Mouse (Mus musculus): Measurements from ENCODE around the gene Cwc25.
A peak's percentile ranks its signal among the peaks of the same experiment; 100 is the strongest.

Cwc25 gene

DNA sequence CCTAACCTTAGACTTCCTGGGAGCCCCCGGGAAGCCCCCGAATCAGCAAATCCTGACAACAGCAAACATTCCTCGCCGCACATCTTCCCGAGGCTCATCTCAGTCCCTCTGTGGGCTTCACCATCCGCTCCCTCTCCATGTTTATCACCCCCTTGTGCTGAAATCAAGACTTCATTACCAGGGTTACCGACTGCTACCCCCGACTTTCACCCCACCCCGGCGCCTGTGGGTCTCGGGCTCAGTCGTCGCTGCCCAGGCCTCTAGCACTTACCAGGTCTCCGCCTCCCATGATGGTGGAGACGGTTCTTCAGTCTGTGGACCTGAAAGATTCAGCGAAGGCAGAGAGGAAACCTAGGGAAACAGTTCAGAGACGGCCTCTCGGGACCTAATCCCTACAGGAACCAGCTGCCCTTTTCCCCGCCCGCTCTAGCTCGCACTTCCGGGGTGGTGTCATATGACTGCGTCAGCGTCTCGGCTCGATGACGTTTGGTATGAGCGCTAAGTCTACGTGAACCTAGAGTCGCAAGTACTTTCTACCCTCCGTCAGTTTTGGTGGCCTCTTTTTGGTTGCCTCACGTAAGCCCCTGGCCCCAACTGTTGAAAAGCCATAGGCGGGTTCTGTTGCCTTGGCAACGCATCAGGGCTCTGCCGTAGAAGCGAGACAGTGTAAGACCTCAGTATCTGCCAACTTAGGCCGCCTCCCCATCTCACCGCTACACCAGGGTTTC, at the start of gene Cwc25:
Gene Cwc25 (minus strand): TSS at position 403 of the 728 bp plus-strand sequence.
- peak; percentile 96 to 99 for DNase-seq (ENCODE audit: low spot score in 2 of 2)

DNA sequence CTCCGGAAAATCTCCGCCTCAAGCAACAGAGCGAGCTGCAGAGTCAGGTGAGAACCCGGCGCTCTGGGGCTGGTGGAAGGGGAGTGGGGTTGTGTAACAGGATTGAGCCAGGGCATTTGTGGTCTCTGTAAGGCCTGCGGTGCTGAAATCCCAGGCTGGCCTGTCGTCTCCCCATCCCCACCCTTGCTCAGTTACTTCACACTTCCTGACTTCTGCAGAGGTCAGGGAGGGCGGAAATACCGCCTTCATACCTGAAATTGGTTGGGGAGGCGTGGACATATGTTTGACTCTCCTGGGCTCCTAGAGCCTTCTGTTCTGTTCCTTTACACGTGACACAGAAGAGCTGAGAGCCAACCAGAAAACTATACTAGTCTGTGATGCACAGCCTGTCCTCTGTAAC, 49.4 kb upstream of the Cwc25 start:
- no peak for DNase-seq (ENCODE audit: low spot score in 2 of 2)

GRCm38 (mm10) chr11:97813746-97814515, 47.6 kb upstream of the Cwc25 start:
- DNase-seq (ENCODE audit: low spot score in 2 of 2), result no peak

DNA sequence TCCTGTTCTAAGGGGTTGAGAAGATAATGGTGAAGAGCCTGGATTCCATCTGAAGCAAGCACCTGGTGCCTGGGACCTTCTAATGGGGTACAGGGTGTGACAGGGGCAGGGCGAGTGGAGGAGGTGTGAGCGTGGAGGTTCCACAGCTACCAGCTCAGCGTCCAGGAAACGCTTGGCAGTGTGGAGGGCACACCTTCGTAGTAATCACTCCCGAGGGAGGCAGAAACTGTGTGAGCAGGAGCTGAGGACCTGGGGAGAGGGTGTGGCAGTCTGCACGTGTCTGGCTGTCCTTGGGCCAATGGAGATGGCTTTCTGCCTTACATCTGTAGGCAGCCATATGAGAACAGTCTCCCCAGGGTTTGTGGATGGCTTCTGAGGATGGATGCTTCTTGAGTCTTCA, 46.7 kb upstream of the Cwc25 start:
- no peak for DNase-seq (ENCODE audit: low spot score in 2 of 2)

DNA sequence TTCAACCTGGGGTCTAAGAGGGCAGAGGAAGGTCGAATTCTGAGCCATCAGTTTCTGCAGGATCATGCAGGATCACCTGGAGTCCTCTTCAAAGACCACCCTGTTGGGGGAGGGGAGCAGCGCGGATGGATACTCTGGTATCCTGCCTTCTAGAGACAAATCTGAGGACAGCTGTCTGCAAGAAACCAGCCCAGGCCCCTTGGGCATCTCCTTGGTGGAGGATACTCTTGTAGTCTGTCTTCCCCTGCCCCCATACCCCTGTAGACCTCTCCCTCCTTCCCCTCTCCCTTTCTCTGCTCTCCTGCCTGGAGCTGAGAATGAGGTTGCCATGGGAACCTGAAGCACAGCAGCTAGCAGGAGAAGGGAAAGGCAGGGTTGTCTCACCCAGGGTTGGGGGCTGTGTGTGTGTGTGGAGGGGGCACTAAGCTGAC, 46.1 kb upstream of the Cwc25 start:
- DNase-seq (ENCODE audit: low spot score in 2 of 2), result no peak

DNA sequence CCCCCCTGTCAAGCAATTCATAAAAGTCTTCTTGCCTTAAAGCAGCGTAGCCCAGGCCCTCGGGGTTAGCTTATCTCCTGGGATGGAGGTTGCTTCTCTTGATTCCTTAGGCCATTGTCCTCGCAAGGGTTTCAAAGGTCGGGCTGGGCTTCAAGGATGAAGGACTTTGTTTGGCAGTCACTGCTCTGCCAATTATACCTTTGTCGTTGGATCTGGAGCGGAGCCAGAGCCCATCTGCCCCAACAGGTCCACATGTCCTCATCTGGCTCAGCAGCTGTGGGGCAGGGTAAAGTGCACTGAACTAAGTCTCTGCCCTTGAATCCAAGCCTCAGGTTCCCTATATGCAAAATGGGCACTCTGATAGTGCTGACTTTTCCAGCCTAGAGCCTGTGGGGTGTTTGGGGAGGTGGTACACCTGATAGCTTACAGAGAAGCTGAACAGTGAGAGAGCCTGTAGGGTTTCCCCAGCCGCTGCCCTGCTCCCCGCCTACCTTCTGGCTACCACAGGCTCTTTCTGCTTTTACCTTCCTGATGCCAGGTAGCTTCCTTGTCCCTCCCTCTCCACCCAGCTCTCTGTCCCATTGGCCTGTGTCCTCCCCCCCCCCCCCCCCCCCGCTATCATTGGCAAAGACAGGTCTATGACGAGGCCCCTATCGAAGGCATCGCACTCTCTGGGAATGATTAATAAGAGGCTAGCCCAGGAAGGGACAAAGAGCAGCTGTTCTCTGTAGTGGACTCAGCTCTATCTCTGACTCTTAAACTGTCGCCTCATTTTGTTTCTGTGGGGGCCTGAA, 45.4 kb upstream of the Cwc25 start:
- no peak for DNase-seq (ENCODE audit: low spot score in 2 of 2)

- no peak for DNase-seq (ENCODE audit: low spot score in 2 of 2)
These were observed 44.6 kb upstream of the Cwc25 start for GRCm38 (mm10) chr11:97810970-97811369.

- no peak for DNase-seq (ENCODE audit: low spot score in 2 of 2)
These were observed 44.0 kb upstream of the Cwc25 start for GRCm38 (mm10) chr11:97810356-97810755.

GRCm38 (mm10) chr11:97809235-97810121, 43.1 kb upstream of the Cwc25 start:
- DNase-seq (ENCODE audit: low spot score in 2 of 2), result no peak

GRCm38 (mm10) chr11:97808621-97809234, 42.4 kb upstream of the Cwc25 start:
- DNase-seq (ENCODE audit: low spot score in 2 of 2), result no peak

GRCm38 (mm10) chr11:97808093-97808492, 41.7 kb upstream of the Cwc25 start:
- DNase-seq (ENCODE audit: low spot score in 2 of 2), result peak in 1 of 2 experiments; percentile 4

DNA sequence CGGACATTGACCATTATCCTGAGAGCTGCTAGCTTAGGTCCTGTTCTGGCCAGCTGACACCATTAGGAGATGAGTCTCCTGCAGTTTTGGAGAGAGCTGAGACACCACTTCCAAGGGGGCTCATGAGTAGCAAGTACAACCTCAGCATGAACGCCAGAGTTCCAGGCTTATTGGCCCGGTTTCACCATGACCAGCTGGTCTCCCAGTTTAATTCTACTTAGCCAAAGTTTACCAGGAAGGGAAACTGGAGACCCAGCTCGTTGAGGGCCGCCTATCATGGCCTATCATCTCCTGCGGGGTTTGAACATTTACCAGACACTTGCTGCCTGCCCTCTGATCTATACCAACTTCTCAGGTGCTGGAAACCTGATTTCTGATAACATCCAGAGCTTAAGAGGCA, 41.3 kb upstream of the Cwc25 start:
- no peak for DNase-seq (ENCODE audit: low spot score in 2 of 2)

- no peak for DNase-seq (ENCODE audit: low spot score in 2 of 2)
These were observed 40.2 kb upstream of the Cwc25 start for GRCm38 (mm10) chr11:97806613-97806964.

- DNase-seq (ENCODE audit: low spot score in 2 of 2), result no peak
These were observed 39.6 kb upstream of the Cwc25 start for GRCm38 (mm10) chr11:97805662-97806612.

DNA sequence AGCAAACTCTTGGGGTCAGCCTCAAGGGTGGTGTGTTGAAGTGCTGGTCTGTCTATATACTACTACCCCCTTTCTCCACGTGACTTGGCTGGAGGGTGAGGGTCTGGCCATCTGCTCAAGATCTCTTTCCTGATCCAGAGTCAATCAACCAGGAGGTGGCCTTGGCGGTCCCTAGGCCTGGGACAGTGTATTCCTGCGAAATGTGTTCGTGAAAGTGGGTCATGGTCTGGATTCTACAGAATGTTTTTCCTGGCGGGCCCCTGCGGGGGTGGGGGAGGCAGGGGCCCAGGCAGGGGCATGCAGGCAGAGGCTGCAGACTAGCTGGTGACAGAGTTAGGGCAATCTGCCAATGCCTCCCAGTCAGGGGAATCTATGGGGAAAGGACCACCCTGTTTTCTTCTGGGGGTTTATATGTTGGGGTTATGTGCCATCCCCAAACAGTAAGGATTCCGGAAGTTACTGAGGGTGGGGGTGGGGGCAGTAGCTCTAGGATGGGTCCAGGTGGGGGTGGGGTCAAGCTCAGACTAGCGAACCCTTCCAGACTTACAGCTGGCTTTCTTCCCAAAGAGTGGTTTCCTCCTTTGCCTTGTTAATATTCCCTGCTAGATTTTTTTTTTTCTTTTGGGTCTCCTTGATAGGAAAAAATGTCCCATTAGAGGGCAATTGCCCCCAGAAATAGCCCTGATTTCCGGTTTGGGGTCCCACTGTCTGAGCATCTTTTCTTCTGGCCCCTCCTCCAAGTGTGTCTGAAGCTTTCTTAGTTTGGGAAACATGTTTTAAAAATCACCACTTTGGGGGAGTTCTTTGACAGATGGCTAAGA, 38.7 kb upstream of the Cwc25 start:
- no peak for DNase-seq (ENCODE audit: low spot score in 2 of 2)

DNA sequence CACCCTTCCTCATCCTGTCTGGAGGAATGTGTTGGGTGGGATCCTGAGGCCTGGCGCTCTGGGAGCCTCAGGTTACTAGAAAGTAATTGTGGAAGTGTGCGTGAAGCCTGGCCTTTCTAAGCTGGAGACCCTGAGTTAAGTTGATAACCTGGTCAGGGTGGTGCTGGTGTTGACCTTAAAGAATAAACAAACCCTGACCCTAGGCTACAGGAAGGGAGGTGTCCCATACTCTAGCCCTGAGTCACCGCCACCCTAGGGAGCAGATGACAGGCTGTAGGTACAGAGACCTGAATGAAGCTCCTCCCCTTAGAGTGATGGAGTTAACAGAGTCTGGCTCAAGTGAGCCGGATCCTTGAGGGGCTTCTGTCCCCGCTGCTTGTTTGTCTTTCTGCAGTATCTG, 37.5 kb upstream of the Cwc25 start:
- DNase-seq (ENCODE audit: low spot score in 2 of 2), result no peak

GRCm38 (mm10) chr11:97802495-97802894, 36.1 kb upstream of the Cwc25 start:
- no peak for DNase-seq (ENCODE audit: low spot score in 2 of 2)

GRCm38 (mm10) chr11:97802194-97802470, 35.8 kb upstream of the Cwc25 start:
- DNase-seq (ENCODE audit: low spot score in 2 of 2), result no peak
